Mouse (Mus musculus) CH12.LX (cell line): Measurements from ENCODE around the gene Ngef. TPM values are rescaled to one million over a fixed set of nuclear protein-coding genes. Genes with fewer than 3 reads are reported as not detected.

Experiments used
- DNase-seq: peaks from one replicate; pipeline ENCODE4 v3.0.0-alpha.2; 2013; ENCODE audit errors: extremely low read depth
- H3K27ac ChIP-seq: 2 replicates; pipeline ENCODE4 v1.5.1; 2012; ENCODE audit warnings: low read depth, mild to moderate bottlenecking, control low read depth, moderate library complexity; ENCODE audit not compliant: insufficient read depth
- H3K27me3 ChIP-seq: replicated peaks from 2 replicates; pipeline ENCODE3; 2012; ENCODE audit warnings: inconsistent platforms
- H3K36me3 ChIP-seq, 2 experiments: replicated peaks in 1 of 2; 2 replicates each; pipeline versions ENCODE3 to v1.6.1; 2012; ENCODE audit warnings: inconsistent platforms in 1 of 2, low read length in 1 of 2, mild to moderate bottlenecking in 1 of 2, mixed read lengths in 1 of 2, moderate library complexity in 1 of 2; ENCODE audit not compliant: control insufficient read depth in 1 of 2, insufficient read depth in 1 of 2
- H3K4me1 ChIP-seq, 2 experiments: 2 replicates each; pipeline ENCODE4 v1.6.1; 2012; ENCODE audit warnings: inconsistent platforms in 1 of 2, moderate library complexity in 1 of 2; ENCODE audit not compliant: insufficient read depth in 2 of 2, control insufficient read depth in 1 of 2
- H3K4me2 ChIP-seq: 2 replicates; pipeline ENCODE4 v1.6.1; 2012; ENCODE audit warnings: low read depth, mild to moderate bottlenecking, control low read depth; ENCODE audit not compliant: poor library complexity, insufficient read depth, severe bottlenecking
- H3K4me3 ChIP-seq, 3 experiments: fragments of 150-350 bp in 1 of 3; sonication (generic) in 1 of 3; replicated peaks in 1 of 3; 2 replicates each; pipeline versions ENCODE3 to v1.5.1; 2011 to 2012; ENCODE audit warnings: low read depth in 2 of 3, low read length in 2 of 3, mild to moderate bottlenecking in 2 of 3, moderate library complexity in 2 of 3, control low read depth in 1 of 3, improper control_type of control experiment in 1 of 3, inconsistent platforms in 1 of 3, mixed read lengths in 1 of 3; ENCODE audit not compliant: poor library complexity in 1 of 3
- H3K79me2 ChIP-seq: replicated peaks from 2 replicates; pipeline ENCODE4 v1.6.1; 2012; ENCODE audit warnings: mild to moderate bottlenecking, moderate library complexity; ENCODE audit not compliant: control insufficient read depth, poor library complexity, insufficient read depth, severe bottlenecking; ENCODE audit errors: extremely low read depth
- H3K9ac ChIP-seq: 2 replicates; pipeline ENCODE4 v1.6.1; 2012; ENCODE audit warnings: low read depth, mild to moderate bottlenecking, control low read depth, moderate library complexity; ENCODE audit not compliant: insufficient read depth
- H3K9me3 ChIP-seq: replicated peaks from 2 replicates; pipeline ENCODE3; 2012; ENCODE audit warnings: low read length, inconsistent platforms, mixed read lengths
- BHLHE40 ChIP-seq: IDR thresholded peaks from 2 replicates; pipeline ENCODE4 v1.6.1; 2011; ENCODE audit warnings: mild to moderate bottlenecking, low read depth, low read length, improper control_type of control experiment
- CHD2 ChIP-seq: IDR thresholded peaks from 2 replicates; pipeline ENCODE4 v1.6.1; 2011; ENCODE audit warnings: low read length, improper control_type of control experiment
- ELF1 ChIP-seq: IDR thresholded peaks from 2 replicates; pipeline ENCODE4 v1.6.1; 2014; ENCODE audit warnings: low read depth, mild to moderate bottlenecking, inconsistent platforms, low read length, improper control_type of control experiment
- IRF4 ChIP-seq: IDR thresholded peaks from 2 replicates; pipeline ENCODE4 v1.6.1; 2014; ENCODE audit warnings: low read depth, mild to moderate bottlenecking, inconsistent platforms, low read length, improper control_type of control experiment
- JUN ChIP-seq: IDR thresholded peaks from 2 replicates; pipeline ENCODE4 v1.6.1; 2011; ENCODE audit warnings: low read depth, mild to moderate bottlenecking, low read length, improper control_type of control experiment, moderate library complexity; ENCODE audit not compliant: insufficient read depth
- JUND ChIP-seq: conservative IDR thresholded peaks from 2 replicates; pipeline ENCODE4 v1.6.1; 2011; ENCODE audit warnings: low read depth, low read length, improper control_type of control experiment
- KAT2A ChIP-seq: IDR thresholded peaks from 2 replicates; pipeline ENCODE4 v1.6.1; 2012; ENCODE audit warnings: low read length, improper control_type of control experiment, inconsistent platforms; ENCODE audit not compliant: insufficient replicate concordance
- MAX ChIP-seq: IDR thresholded peaks from 2 replicates; pipeline ENCODE4 v1.6.1; 2011; ENCODE audit warnings: low read length, improper control_type of control experiment
- MAZ ChIP-seq: IDR thresholded peaks from 2 replicates; pipeline ENCODE4 v1.6.1; 2012; ENCODE audit warnings: low read depth, mild to moderate bottlenecking, inconsistent platforms, low read length, improper control_type of control experiment, moderate library complexity
- MXI1 ChIP-seq: IDR thresholded peaks from 2 replicates; pipeline ENCODE4 v1.6.1; 2011; ENCODE audit warnings: mild to moderate bottlenecking, low read depth, low read length, improper control_type of control experiment
- MYC ChIP-seq: IDR thresholded peaks from 2 replicates; pipeline ENCODE4 v1.6.1; 2011; ENCODE audit warnings: low read depth, mild to moderate bottlenecking, improper control_type of control experiment, low read length
- NELFE ChIP-seq: IDR thresholded peaks from 2 replicates; pipeline ENCODE4 v1.6.1; 2011; ENCODE audit warnings: low read depth, low read length, improper control_type of control experiment
- POLR2A ChIP-seq: IDR thresholded peaks from 2 replicates; pipeline ENCODE4 v1.6.1; 2011; ENCODE audit warnings: low read depth, mild to moderate bottlenecking, improper control_type of control experiment, low read length
- RAD21 ChIP-seq: IDR thresholded peaks from 2 replicates; pipeline ENCODE4 v1.6.1; 2011; ENCODE audit warnings: low read depth, mild to moderate bottlenecking, low read length, improper control_type of control experiment, moderate library complexity
- SMC3 ChIP-seq: IDR thresholded peaks from 2 replicates; pipeline ENCODE4 v1.6.1; 2011; ENCODE audit warnings: low read depth, low read length, improper control_type of control experiment
- TCF12 ChIP-seq: IDR thresholded peaks from 2 replicates; pipeline ENCODE4 v1.6.1; 2014; ENCODE audit warnings: low read depth, mild to moderate bottlenecking, inconsistent platforms, low read length, improper control_type of control experiment
- UBTF ChIP-seq: IDR thresholded peaks from 2 replicates; pipeline ENCODE4 v1.6.1; 2012; ENCODE audit warnings: low read depth, mild to moderate bottlenecking, inconsistent platforms, low read length, improper control_type of control experiment, moderate library complexity
- USF1 ChIP-seq: IDR thresholded peaks from 2 replicates; pipeline ENCODE4 v1.6.1; 2014; ENCODE audit warnings: low read depth, mild to moderate bottlenecking, inconsistent platforms, low read length, improper control_type of control experiment
- ZC3H11A ChIP-seq: IDR thresholded peaks from 2 replicates; pipeline ENCODE4 v1.6.1; 2012; ENCODE audit warnings: low read depth, mild to moderate bottlenecking, inconsistent platforms, low read length, improper control_type of control experiment
- ZMIZ1 ChIP-seq: IDR thresholded peaks from 2 replicates; pipeline ENCODE4 v1.6.1; 2012; ENCODE audit warnings: low read depth, mild to moderate bottlenecking, inconsistent platforms, low read length, improper control_type of control experiment
- ZNF384 ChIP-seq: IDR thresholded peaks from 2 replicates; pipeline ENCODE4 v1.6.1; 2012; ENCODE audit warnings: low read depth, low read length, improper control_type of control experiment, inconsistent platforms
- dilution Hi-C: fragments of 300-500 bp; cut with MboI; formaldehyde crosslinking; loops from 2 replicates; pipeline ENCODE4 v1.14.3; 2020; ENCODE audit warnings: low sequenced_read_pairs; ENCODE audit not compliant: extremely low pct_unique_long_range_greater_than_20kb, extremely low pct_ligation_motif_present
- in situ Hi-C: fragments of 300-500 bp; cut with MboI; formaldehyde crosslinking; loops from 3 replicates; pipeline ENCODE4 v1.14.3; 2019; ENCODE audit warnings: low sequenced_read_pairs, low pct_ligation_motif_present, low pct_unique_long_range_greater_than_20kb, mixed read lengths
- polyA plus RNA-seq: library from polyadenylated mRNA; unstranded; fragments of >175 nt; gene quantifications from 2 replicates; pipeline ENCODE4 v1.2.1, GENCODE M21; 2012; ENCODE audit warnings: low read depth; ENCODE audit not compliant: insufficient read length
- total RNA-seq, 2 experiments: library from RNA; depleted of rRNA; stranded (reverse); fragments of 300-350 nt in 1 of 2; fragments of >200 nt in 1 of 2; gene quantifications; 2 replicates each; pipeline ENCODE4 v1.2.3; 2012 to 2014

Ngef gene
- total and polyA plus RNA-seq, 3 experiments: not detected

GRCm38 (mm10) chr1:87601801-87602200, 28.1 kb upstream of the Ngef start:
- peaks cover 1% of the 10 kb centered on the region for H3K27me3 ChIP-seq
- H3K9ac ChIP-seq: no peak overlapping the region
- H3K36me3 ChIP-seq: no peaks in the 10 kb centered on the region
- no peak overlapping the region for H3K4me2 ChIP-seq
- dilution Hi-C loops: no loop called here
- H3K27ac ChIP-seq: no peak overlapping the region
- in situ Hi-C loops: loop anchor here (10.0 kb wide), 1 partner anchor 153 kb away; the partner anchor contains the start of gene Atg16l1
- no peak for DNase-seq
- H3K4me1 ChIP-seq: no peaks in the 10 kb centered on the region
- no peaks in the 10 kb centered on the region for H3K79me2 ChIP-seq
- TF ChIP-seq IRF4 (no peak), TCF12 (no peak), MYC (no peak), SMC3 (no peak), MAZ (no peak), ZC3H11A (no peak), POLR2A (no peak), KAT2A (no peak)
- H3K4me3 ChIP-seq: no peak overlapping the region
- no peaks in the 10 kb centered on the region for H3K9me3 ChIP-seq

GRCm38 (mm10) chr1:87600533-87600932, 26.9 kb upstream of the Ngef start:
- Histone ChIP-seq H3K4me2 (no peak overlapping the region), H3K79me2 (no peaks in the 10 kb centered on the region), H3K36me3 (no peaks in the 10 kb centered on the region), H3K27ac (no peak overlapping the region), H3K9me3 (no peaks in the 10 kb centered on the region), H3K9ac (no peak overlapping the region), H3K4me3 (no peak overlapping the region), H3K27me3 (no peaks in the 10 kb centered on the region), H3K4me1 (no peaks in the 10 kb centered on the region)
- TF ChIP-seq UBTF (no peak), USF1 (no peak), JUN (no peak), BHLHE40 (no peak), ZNF384 (no peak), ELF1 (no peak), ZMIZ1 (no peak), CHD2 (no peak), POLR2A (no peak), JUND (no peak), NELFE (no peak), MAX (no peak), TCF12 (no peak), MXI1 (no peak), RAD21 (no peak)
- dilution Hi-C loops (no loop called here), in situ Hi-C loops (loop anchor here (10.0 kb wide), 1 partner anchor 154 kb away; the partner anchor contains the start of gene Atg16l1)
- no peak for DNase-seq
